Mouse (Mus musculus) Muller cell, postnatal 12 days (primary cell): ENCODE measurements around the gene Luzp1.

ENCODE experiments used
- DNase-seq: peaks from one replicate; pipeline ENCODE4 v3.0.0-alpha.2; 2015; ENCODE audit errors: inconsistent ontology term

Luzp1 gene

DNA sequence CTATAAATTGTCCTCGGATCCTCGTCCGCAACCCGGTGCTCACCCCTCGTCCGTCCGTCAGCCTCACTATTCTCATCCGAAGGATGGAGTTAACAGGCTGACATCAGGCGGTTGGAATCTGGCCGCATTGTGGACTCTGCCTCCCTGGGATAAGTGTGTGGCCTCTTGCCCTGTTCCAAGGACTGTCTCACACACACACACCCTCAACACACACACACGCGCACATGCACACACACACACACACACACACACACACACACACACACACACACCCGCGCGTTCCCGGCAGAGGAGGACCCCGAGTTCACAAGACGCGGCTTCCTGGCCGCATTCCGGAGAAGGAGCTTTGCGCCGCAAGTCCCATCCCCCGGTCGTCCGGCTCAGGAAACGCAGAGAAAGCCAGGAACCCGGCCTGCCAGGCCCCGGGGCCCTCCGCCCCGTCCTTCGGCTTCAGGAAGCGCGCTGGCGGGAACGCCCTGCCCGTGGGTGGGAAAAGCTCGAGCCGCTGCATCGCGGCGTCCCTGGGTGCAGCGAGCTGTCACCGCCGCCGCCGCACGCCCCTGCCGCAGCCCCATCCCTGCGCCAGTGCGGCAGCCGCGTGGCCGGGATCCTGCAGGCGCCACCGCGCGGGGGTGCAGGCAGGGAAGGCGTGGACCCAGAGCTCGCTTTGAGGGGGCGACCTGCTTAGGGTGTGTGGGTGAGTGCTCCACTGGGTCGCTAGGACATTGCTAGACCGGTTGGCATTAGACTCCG is 7.3 kb upstream of the Luzp1 start, which contains the start of gene 6030445D17Rik:
6030445D17Rik (plus strand) TSS at position 165 of the 753 bp plus-strand sequence.
- peak; percentile 87 for DNase-seq

GRCm38 (mm10) chr4:136462839-136463178 is 6.8 kb upstream of the Luzp1 start:
- DNase-seq: no peak

- DNase-seq: no peak
Measured at GRCm38 (mm10) chr4:136463436-136463835, 6.1 kb upstream of the Luzp1 start.

GRCm38 (mm10) chr4:136466226-136466625 is 3.3 kb upstream of the Luzp1 start:
- DNase-seq: peak; percentile 36

DNA sequence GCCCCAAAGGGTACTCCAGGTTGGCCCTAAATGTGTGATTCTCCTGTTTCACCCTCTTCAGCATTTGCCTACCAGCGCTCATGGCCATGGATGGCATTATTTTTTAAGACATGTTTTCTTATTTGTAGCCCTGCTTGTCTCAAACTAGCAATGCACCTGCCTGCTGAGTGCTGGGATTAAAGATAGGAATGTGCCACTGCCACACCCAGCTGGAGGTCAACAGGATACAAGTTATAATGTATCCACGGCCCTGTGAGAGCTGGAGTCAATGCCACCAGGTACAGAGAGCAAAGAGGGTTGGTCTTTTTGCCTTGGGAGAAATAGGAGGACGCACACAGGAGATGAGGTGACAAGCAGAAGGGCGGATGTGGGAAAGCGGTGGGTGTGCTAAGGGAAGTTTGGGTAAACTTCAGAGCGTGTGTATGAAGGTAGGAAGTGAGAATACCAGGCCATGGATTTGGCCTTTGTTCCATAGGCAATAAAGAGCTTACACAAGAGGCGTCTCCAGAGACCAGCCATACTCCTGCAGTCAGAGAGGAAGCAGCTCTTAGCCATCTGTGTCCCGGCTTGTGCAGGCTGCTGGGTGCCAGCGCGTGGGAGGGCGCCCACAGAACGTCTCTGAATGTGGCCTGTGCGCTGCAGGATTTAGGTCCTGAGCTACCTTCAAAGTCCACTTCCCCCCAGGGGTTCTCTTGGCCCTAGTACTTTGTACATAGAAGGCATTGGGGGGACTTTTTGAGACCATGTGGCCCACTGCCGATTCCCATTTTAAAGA is 821 bp upstream of the Luzp1 start:
- DNase-seq: no peak

DNA sequence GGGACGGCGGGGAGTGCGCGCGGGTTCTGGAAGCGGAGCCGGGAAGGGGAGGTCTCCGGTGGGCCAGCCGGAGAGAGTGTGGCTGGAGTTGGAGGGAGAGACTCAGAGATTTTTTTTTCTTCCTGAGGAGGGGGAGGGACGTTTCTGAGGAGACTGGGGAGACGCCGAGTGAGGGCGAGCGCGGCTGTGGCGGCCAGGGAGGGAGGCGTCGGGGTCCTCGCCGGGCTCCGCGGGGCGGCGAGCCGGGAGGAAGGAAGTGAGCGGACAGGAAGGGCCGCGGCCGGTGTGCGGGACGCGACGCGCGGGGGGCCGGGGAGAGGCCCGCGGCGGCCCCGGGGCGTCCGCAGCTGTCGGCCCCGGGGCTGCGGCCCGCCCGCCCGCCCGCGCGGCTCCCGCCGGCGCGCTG is 383 bp downstream of the Luzp1 start:
- DNase-seq: peak; percentile 85

- DNase-seq: peak; percentile 92
Measured at GRCm38 (mm10) chr4:136470347-136471071, 948 bp downstream of the Luzp1 start.

- DNase-seq: no peak
Measured at GRCm38 (mm10) chr4:136476692-136477091, 7.1 kb downstream of the Luzp1 start.

DNA sequence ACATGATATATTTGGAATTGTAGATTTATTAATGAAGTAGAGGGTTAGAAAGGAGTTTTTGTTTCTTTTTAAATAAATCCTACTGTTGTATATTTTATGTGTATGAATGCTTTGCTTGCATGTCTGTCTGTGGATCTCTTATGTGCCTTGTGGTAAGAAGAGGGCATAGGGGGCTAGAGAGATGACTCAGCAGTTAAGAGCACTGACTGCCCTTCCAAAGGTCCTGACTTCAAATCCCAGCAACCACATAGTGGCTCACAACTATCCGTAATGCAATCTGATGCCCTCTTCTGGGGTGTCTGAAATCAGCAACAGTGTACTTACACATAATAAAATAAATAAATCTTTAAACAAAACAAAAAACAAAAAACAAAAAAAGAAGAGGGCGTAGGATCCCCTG is 17.0 kb downstream of the Luzp1 start:
- DNase-seq: no peak

DNA sequence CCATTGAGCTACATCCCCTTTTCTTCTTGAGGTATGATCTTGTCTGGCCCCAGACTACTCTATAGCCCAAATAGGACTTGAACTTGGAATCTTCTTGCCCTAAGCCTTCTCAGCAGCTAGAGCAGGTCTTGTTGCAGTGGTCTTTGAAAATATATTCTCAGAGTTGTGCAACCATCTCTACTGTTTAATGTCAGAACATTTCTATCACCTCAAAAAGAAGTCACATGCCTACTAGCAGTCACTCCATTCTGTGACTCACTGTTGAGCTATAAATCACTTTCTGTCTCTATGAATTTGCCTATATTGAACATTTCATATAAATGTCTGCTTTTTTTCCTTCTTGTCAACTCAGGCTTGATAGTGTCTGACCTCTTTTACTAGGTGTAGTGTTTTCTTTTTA is 26.4 kb downstream of the Luzp1 start:
- no peak for DNase-seq

- peak; percentile 78 for DNase-seq
Measured at GRCm38 (mm10) chr4:136505426-136506215, 36.1 kb downstream of the Luzp1 start.

DNA sequence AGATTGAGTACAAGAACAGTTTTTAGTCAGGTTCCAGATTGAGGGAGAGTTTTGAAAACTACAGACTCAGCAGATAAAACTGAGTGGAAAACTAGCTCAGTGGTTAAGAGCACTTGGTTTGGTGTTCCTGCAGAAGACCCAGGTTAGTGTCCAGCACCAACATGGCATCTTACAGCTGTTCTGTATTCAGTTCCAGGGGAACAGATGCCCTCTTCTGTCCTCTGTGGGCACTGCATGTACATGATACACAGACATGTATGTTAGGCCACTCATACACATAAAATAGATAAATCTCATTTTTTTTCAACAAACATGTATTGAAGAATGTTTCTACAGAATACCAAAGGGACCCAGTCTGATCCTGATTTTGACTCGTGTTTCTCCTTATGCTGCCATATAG is 40.3 kb downstream of the Luzp1 start:
- DNase-seq: no peak

DNA sequence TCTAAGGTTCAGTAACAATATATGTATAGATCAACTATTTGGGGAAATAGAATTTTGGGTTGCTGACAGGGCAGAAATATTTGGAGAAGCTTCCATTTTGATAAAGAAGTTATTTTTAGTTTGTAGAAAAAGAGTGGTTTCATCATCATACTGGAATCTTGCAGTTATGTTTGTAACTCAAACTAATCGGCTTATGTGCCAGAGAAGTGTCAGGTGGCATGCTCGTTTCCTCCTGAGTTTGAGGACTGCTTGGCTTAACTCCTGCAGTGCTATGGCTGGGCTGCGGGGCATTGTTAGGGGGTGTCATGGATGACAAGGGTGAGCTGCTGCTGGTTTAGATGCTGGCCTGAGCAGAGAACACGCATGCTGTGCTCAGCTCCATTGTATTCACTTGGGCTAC is 42.1 kb downstream of the Luzp1 start:
- DNase-seq: peak; percentile 57

GRCm38 (mm10) chr4:136512905-136513304 is 43.3 kb downstream of the Luzp1 start:
- DNase-seq: no peak

GRCm38 (mm10) chr4:136518141-136518540 is 48.6 kb downstream of the Luzp1 start:
- peak; percentile 75 for DNase-seq

DNA sequence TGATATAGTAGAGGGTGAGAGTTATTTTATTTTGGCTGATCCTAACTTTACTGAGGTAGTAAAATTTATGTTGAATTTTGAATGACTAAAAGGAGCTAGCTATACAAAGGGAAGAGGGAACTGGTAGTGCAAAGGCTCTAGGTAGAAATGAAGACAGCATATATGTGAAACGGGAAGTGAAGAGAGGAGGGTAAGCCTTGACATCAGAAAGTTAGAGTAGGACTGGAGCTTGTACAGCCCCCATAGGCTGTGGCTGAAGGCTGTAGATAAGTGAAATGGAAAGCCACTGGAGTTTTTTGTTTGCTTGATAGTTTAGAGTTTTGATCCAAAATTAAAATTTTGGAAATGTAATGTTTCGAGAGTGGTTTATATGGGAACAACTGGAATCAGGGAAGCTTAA is 49.0 kb downstream of the Luzp1 start:
- no peak for DNase-seq

DNA sequence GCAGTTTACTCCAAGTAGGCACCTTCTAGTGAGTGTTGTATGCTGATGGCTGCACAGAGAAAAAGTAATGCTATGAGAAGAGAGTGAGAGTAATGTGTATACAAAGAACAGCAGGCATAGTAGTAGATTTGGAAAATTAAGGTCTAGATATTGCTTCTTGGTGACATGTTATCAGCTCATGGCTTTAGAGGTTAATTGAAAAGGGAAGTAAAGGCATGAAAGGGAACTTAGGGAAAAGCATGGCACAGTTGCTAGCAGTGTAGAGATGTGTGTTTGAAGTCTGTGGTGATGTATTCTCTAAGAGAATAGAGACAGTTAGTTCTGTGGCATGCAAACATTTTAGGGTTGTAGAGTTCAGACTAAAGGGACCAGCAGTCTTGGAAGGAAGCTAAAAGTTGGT is 50.3 kb downstream of the Luzp1 start:
- no peak for DNase-seq

DNA sequence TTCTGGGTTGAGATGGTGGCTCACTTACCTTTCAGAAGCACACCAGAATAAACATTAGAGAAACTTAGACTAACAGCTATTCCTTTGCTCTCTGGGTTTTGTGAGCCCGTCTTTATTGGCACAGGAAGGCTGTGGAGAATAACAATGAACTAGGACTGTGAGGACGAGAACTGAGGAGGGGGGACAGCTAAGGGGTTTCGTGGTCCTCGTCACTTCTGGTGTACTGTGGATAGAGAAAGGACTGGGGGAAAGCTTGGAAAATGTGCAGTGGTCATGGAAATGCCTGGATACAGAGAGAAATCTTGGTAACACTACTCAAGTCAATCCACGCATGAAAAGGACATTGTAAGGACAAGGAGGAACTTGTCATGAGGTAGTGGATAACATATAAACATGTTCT is 52.3 kb downstream of the Luzp1 start:
- no peak for DNase-seq

GRCm38 (mm10) chr4:136524309-136524708 is 54.7 kb downstream of the Luzp1 start:
- no peak for DNase-seq

DNA sequence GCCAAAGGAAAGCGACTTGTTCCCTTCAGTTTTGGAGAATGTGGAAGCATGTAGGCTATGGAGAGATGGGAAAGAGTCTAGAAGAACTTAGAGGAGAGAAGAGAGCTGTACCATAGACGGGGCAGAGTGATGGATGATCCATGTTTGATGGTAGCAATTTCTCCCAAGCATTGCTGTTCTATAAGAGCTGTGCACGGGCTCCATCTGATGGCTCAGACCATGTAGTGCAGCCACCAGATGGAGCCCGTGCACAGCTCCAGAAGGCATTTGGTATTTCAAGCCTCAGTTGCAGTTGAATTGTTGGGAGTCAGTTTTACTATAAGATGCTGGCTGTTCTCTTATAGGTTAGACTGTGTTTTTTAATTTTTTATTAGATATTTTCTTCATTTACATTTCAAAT is 56.9 kb downstream of the Luzp1 start:
- DNase-seq: peak; percentile 26

DNA sequence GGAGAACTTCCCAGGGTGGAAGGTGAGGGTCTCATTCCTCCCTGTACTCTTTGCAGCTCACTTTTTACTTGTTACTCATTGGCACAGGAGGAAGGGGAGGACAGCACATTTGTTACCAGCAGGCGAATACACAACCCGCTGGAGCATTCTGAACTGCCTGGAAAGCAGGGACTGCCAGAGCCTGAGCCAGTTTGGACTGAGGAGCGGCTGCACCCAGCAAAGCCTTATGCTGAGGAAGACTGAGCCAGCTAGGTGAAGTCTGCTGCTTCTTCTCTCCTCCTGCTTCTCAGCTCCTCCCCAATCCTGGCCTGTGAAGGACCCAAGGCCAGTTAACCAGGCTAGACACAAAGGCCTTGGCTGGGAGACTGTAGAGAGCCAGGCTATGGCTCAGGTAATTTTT is 75.6 kb downstream of the Luzp1 start:
- DNase-seq: no peak
